Mouse (Mus musculus): ENCODE measurements around the gene Mob1a. TPM values are rescaled to one million over a fixed set of nuclear protein-coding genes. Genes with fewer than 3 reads are reported as not detected.
"Not testable (repeated sequence)": the region's sequence is repeated elsewhere in the genome, so short reads cannot be mapped to it uniquely, and the experiment has no call there.

Mob1a gene
- polyA plus RNA-seq, 1 experiment from 2014 or later: 34.5 TPM

GRCm38 (mm10) chr6:83326394-83326736 is 549 bp downstream of the Mob1a start:
- WGBS: 8% methylated on average over 6 of the region's 6 CpGs
- ATAC-seq (no peak), DNase-seq (ENCODE audit: low spot score) (no peak)
- Histone ChIP-seq H3K36me3 (ENCODE audit: control insufficient read depth, insufficient read depth, low read length) (peaks cover 22% of the 10 kb centered on the region), H3K27me3 (replicated peaks; ENCODE audit: control insufficient read depth, insufficient read depth, low read length) (no peaks in the 10 kb centered on the region), H3K27ac (ENCODE audit: low read depth, low read length) (peak overlapping the region; percentile 84; the same call in 1 of the 2 replicates), H3K4me1 (ENCODE audit: control insufficient read depth, insufficient read depth, low read length) (peaks cover 12% of the 10 kb centered on the region), H3K9ac (ENCODE audit: low read length) (peak overlapping the region; percentile 95), H3K4me2 (ENCODE audit: low read length) (peak overlapping the region; percentile 83), H3K4me3 (ENCODE audit: low read depth, low read length) (peak overlapping the region; percentile 90), H3K9me3 (replicated peaks; ENCODE audit: control insufficient read depth, low read length) (no peaks in the 10 kb centered on the region)

GRCm38 (mm10) chr6:83326761-83327160 is 945 bp downstream of the Mob1a start:
- ATAC-seq (no peak), DNase-seq (ENCODE audit: low spot score) (no peak)
- Histone ChIP-seq H3K36me3 (ENCODE audit: control insufficient read depth, insufficient read depth, low read length) (peaks cover 26% of the 10 kb centered on the region), H3K4me3 (ENCODE audit: low read depth, low read length) (peak overlapping the region; percentile 90), H3K4me1 (ENCODE audit: control insufficient read depth, insufficient read depth, low read length) (peaks cover 12% of the 10 kb centered on the region), H3K27me3 (replicated peaks; ENCODE audit: control insufficient read depth, insufficient read depth, low read length) (no peaks in the 10 kb centered on the region), H3K4me2 (ENCODE audit: low read length) (peak overlapping the region; percentile 83), H3K9me3 (replicated peaks; ENCODE audit: control insufficient read depth, low read length) (no peaks in the 10 kb centered on the region), H3K9ac (ENCODE audit: low read length) (peak overlapping the region; percentile 95), H3K27ac (ENCODE audit: low read depth, low read length) (no peak overlapping the region)
- WGBS: 68% methylated on average over 6 of the region's 6 CpGs

- DNase-seq (ENCODE audit: low spot score) (no peak), ATAC-seq (no peak)
- no peak overlapping the region for H3K9ac ChIP-seq (ENCODE audit: low read length)
- H3K27me3 ChIP-seq (replicated peaks; ENCODE audit: control insufficient read depth, insufficient read depth, low read length): no peaks in the 10 kb centered on the region
- WGBS: 96% methylated on average over 3 of the region's 3 CpGs
- no peaks in the 10 kb centered on the region for H3K9me3 ChIP-seq (replicated peaks; ENCODE audit: control insufficient read depth, low read length)
- H3K36me3 ChIP-seq (ENCODE audit: control insufficient read depth, insufficient read depth, low read length): peaks cover 35% of the 10 kb centered on the region
- no peak overlapping the region for H3K4me2 ChIP-seq (ENCODE audit: low read length)
- 0 out of 2 replicates have a peak overlapping the region, but pooled peaks have one; percentile 90 for H3K4me3 ChIP-seq (ENCODE audit: low read depth, low read length)
- H3K27ac ChIP-seq (ENCODE audit: low read depth, low read length): no peak overlapping the region
- peaks cover 12% of the 10 kb centered on the region for H3K4me1 ChIP-seq (ENCODE audit: control insufficient read depth, insufficient read depth, low read length)
Observed at GRCm38 (mm10) chr6:83327591-83328190, 1.9 kb downstream of the Mob1a start.

GRCm38 (mm10) chr6:83341387-83341786 is 15.6 kb downstream of the Mob1a start:
- Histone ChIP-seq H3K27ac (ENCODE audit: low read depth, low read length) (no peak overlapping the region), H3K27me3 (replicated peaks; ENCODE audit: control insufficient read depth, insufficient read depth, low read length) (no peaks in the 10 kb centered on the region), H3K4me3 (ENCODE audit: low read depth, low read length) (no peak overlapping the region), H3K4me2 (ENCODE audit: low read length) (no peak overlapping the region), H3K9me3 (replicated peaks; ENCODE audit: control insufficient read depth, low read length) (no peaks in the 10 kb centered on the region), H3K9ac (ENCODE audit: low read length) (no peak overlapping the region), H3K36me3 (ENCODE audit: control insufficient read depth, insufficient read depth, low read length) (peaks cover 53% of the 10 kb centered on the region), H3K4me1 (ENCODE audit: control insufficient read depth, insufficient read depth, low read length) (no peaks in the 10 kb centered on the region)
- DNase-seq (ENCODE audit: low spot score) (no peak), ATAC-seq (no peak)
- 86% methylated on average over 3 of the region's 3 CpGs for WGBS

GRCm38 (mm10) chr6:83342957-83343356 is 17.1 kb downstream of the Mob1a start:
- no peak overlapping the region for H3K9ac ChIP-seq (ENCODE audit: low read length)
- DNase-seq (ENCODE audit: low spot score) (no peak), ATAC-seq (no peak)
- no peaks in the 10 kb centered on the region for H3K27me3 ChIP-seq (replicated peaks; ENCODE audit: control insufficient read depth, insufficient read depth, low read length)
- 90% methylated on average over 2 of the region's 2 CpGs for WGBS
- H3K4me2 ChIP-seq (ENCODE audit: low read length): no peak overlapping the region
- peaks cover 54% of the 10 kb centered on the region for H3K36me3 ChIP-seq (ENCODE audit: control insufficient read depth, insufficient read depth, low read length)
- no peaks in the 10 kb centered on the region for H3K4me1 ChIP-seq (ENCODE audit: control insufficient read depth, insufficient read depth, low read length)
- no peak overlapping the region for H3K4me3 ChIP-seq (ENCODE audit: low read depth, low read length)
- no peaks in the 10 kb centered on the region for H3K9me3 ChIP-seq (replicated peaks; ENCODE audit: control insufficient read depth, low read length)
- H3K27ac ChIP-seq (ENCODE audit: low read depth, low read length): no peak overlapping the region

GRCm38 (mm10) chr6:83345285-83345684 is 19.5 kb downstream of the Mob1a start:
- ATAC-seq; H3K9me3 ChIP-seq (replicated peaks; ENCODE audit: control insufficient read depth, low read length); DNase-seq (ENCODE audit: low spot score); H3K27me3 ChIP-seq (replicated peaks; ENCODE audit: control insufficient read depth, insufficient read depth, low read length); H3K4me2 ChIP-seq (ENCODE audit: low read length); H3K27ac ChIP-seq (ENCODE audit: low read depth, low read length); H3K4me3 ChIP-seq (ENCODE audit: low read depth, low read length); H3K4me1 ChIP-seq (ENCODE audit: control insufficient read depth, insufficient read depth, low read length); H3K9ac ChIP-seq (ENCODE audit: low read length): not testable (repeated sequence)
- peaks cover 32% of the 10 kb centered on the region for H3K36me3 ChIP-seq (ENCODE audit: control insufficient read depth, insufficient read depth, low read length)
- 94% methylated on average over 8 of the region's 8 CpGs for WGBS

- peaks cover 8% of the 10 kb centered on the region for H3K36me3 ChIP-seq (ENCODE audit: control insufficient read depth, insufficient read depth, low read length)
- no peak overlapping the region for H3K4me2 ChIP-seq (ENCODE audit: low read length)
- no peak overlapping the region for H3K9ac ChIP-seq (ENCODE audit: low read length)
- no peak for DNase-seq (ENCODE audit: low spot score)
- H3K4me1 ChIP-seq (ENCODE audit: control insufficient read depth, insufficient read depth, low read length): 0 out of 2 replicates have a peak, but pooled peaks cover 4% of the 10 kb centered on the region
- H3K27me3 ChIP-seq (replicated peaks; ENCODE audit: control insufficient read depth, insufficient read depth, low read length): no peaks in the 10 kb centered on the region
- H3K9me3 ChIP-seq (replicated peaks; ENCODE audit: control insufficient read depth, low read length): no peaks in the 10 kb centered on the region
- H3K27ac ChIP-seq (ENCODE audit: low read depth, low read length): no peak overlapping the region
- no peak overlapping the region for H3K4me3 ChIP-seq (ENCODE audit: low read depth, low read length)
- 88% methylated on average over 3 of the region's 3 CpGs for WGBS
- no peak for ATAC-seq
Observed at GRCm38 (mm10) chr6:83347916-83348315, 22.1 kb downstream of the Mob1a start.

GRCm38 (mm10) chr6:83348873-83349272 is 23.1 kb downstream of the Mob1a start, which contains the start of gene Bola3:
Bola3 (plus strand) TSS chr6:83349147.
- DNase-seq (ENCODE audit: low spot score): no peak
- ATAC-seq: no peak; the same call in 1 of the 2 replicates
- Histone ChIP-seq H3K4me3 (ENCODE audit: low read depth, low read length) (peak within 1 kb of the TSS; percentile 83), H3K4me1 (ENCODE audit: control insufficient read depth, insufficient read depth, low read length) (0 out of 2 replicates have a peak, but pooled peaks cover 4% of the 10 kb centered on the region), H3K9me3 (replicated peaks; ENCODE audit: control insufficient read depth, low read length) (no peaks in the 10 kb centered on the region), H3K4me2 (ENCODE audit: low read length) (peak within 1 kb of the TSS; percentile 60), H3K27ac (ENCODE audit: low read depth, low read length) (no peak within 1 kb of the TSS; the same call in 1 of the 2 replicates), H3K27me3 (replicated peaks; ENCODE audit: control insufficient read depth, insufficient read depth, low read length) (no peaks in the 10 kb centered on the region), H3K9ac (ENCODE audit: low read length) (peak within 1 kb of the TSS; percentile 96), H3K36me3 (ENCODE audit: control insufficient read depth, insufficient read depth, low read length) (peaks cover 13% of the 10 kb centered on the region; the same call in 1 of the 2 replicates)
- WGBS: 31% methylated on average over 6 of the region's 6 CpGs

- H3K4me1 ChIP-seq (ENCODE audit: control insufficient read depth, insufficient read depth, low read length): 0 out of 2 replicates have a peak, but pooled peaks cover 4% of the 10 kb centered on the region
- H3K4me3 ChIP-seq (ENCODE audit: low read depth, low read length): peak overlapping the region; percentile 83
- H3K36me3 ChIP-seq (ENCODE audit: control insufficient read depth, insufficient read depth, low read length): peaks cover 18% of the 10 kb centered on the region
- H3K27me3 ChIP-seq (replicated peaks; ENCODE audit: control insufficient read depth, insufficient read depth, low read length): no peaks in the 10 kb centered on the region
- peak; percentile 96 for ATAC-seq
- no peak overlapping the region; the same call in 1 of the 2 replicates for H3K27ac ChIP-seq (ENCODE audit: low read depth, low read length)
- no peaks in the 10 kb centered on the region for H3K9me3 ChIP-seq (replicated peaks; ENCODE audit: control insufficient read depth, low read length)
- peak overlapping the region; percentile 60 for H3K4me2 ChIP-seq (ENCODE audit: low read length)
- under 1% methylated on average over 52 of the region's 53 CpGs for WGBS
- H3K9ac ChIP-seq (ENCODE audit: low read length): peak overlapping the region; percentile 96
- DNase-seq (ENCODE audit: low spot score): peak; percentile 75
Observed at GRCm38 (mm10) chr6:83349274-83349958, 23.6 kb downstream of the Mob1a start.

Data from forebrain, embryonic 14.5 days (tissue).